Mouse (Mus musculus) cerebellum, postnatal 10 days (tissue): Measurements from ENCODE around the gene Actc1.

ENCODE experiments used
- DNase-seq, 2 experiments: peaks; one replicate each; pipeline ENCODE4 v3.0.0; 2021; ENCODE audit warnings: mixed read lengths in 2 of 2

The Actc1 gene

DNA sequence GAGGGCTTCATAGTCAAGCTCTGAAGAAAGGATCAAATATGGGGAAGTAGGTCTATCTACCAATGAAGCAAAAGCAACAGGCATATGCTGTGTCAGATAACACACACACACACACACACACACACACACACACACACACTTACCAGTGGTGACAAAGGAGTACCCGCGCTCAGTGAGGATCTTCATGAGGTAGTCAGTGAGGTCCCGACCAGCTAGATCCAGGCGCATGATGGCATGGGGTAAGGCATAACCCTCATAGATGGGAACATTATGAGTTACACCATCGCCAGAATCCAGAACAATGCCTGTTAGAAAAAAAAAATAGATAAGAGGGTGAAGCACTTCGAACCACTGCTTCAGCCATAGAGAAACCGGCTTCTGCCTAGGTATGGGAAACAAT is 4.0 kb downstream of the Actc1 start:
- DNase-seq, result no peak

GRCm38 (mm10) chr2:114047960-114048611 is 5.3 kb downstream of the Actc1 start:
- no peak for DNase-seq

- DNase-seq, result no peak
Observed at GRCm38 (mm10) chr2:114046151-114046664, 7.1 kb downstream of the Actc1 start.

DNA sequence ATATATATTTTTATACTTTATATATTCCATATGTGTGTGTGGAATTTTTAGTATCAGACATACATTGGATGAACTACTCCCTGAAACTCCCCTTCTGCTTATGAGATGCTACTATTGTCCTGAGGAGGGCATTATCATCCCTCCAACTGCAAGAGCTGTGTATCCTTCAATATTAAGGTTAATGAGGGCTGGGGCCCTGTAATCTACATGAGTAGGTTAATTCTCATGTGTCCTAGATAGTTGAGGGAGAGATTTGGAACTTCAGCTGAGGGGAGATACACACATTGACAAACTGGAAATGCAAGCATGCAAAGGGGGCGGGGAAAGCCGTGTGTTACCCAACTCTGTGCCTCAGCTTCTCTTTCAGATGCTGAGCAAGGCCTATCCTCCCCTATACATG is 15.4 kb downstream of the Actc1 start:
- no peak for DNase-seq

GRCm38 (mm10) chr2:114032259-114032658 is 21.1 kb downstream of the Actc1 start:
- no peak for DNase-seq

GRCm38 (mm10) chr2:114023383-114023782 is 30.0 kb downstream of the Actc1 start:
- no peak for DNase-seq

DNA sequence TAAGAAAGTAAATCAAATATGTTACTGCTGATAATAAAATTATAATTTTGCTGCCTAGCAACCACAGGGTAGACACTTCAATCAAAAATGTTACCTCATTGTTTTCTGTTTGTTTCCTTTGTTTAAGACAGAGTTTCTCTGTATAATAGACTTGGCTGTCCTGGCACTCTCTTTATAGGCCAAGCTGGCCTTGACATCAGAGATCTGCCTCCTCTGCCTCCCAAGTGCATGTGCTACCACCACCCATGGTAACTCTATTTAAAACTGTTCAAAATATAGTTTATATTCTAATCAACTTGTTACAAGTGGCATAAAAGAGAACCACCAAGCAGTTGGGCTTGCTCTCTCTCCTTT is 33.2 kb downstream of the Actc1 start:
- DNase-seq, result no peak

- no peak for DNase-seq
Observed at GRCm38 (mm10) chr2:114019474-114020209, 33.7 kb downstream of the Actc1 start.

DNA sequence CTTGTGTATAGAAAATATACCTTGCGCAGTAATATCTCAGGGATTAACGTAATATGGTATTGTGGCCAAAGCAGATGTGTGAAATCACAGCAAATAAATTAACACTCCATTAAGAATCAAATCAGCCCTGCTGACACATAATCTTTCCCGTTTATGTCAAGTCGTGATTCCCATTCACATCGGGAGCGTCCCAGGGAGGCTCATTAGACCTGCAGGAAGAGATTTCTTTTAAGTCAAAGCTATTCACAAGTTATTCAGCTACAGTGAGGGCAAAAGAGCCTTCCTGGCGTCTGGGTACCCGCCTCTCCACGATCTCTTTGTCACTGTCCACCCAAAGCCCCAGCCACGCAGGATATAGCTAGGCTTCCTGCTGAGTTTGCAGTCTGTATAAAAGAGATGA is 35.2 kb downstream of the Actc1 start:
- DNase-seq, result no peak

- DNase-seq, result no peak
Observed at GRCm38 (mm10) chr2:114014839-114015238, 38.5 kb downstream of the Actc1 start.

DNA sequence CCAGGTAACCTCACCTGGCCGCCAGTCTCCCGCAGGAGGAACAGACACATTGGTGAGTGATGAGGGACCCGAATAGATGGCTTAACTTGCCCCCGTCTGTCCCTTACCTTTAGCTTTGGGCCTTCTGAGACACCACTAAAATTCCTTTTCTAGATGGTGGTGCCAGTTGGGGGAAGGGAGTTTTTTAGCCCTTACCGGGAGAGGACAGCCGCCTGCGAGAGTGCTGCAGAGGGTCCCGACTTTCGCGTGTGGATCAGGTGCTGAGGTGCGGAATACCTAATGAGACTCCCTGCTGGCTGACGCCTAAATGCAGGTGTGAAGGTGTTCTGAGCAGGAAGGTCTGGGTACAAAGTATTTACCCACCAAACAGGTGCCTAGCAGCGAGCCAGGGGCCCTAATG is 39.5 kb downstream of the Actc1 start:
- peak in 1 of 2 experiments; percentile 33 for DNase-seq

DNA sequence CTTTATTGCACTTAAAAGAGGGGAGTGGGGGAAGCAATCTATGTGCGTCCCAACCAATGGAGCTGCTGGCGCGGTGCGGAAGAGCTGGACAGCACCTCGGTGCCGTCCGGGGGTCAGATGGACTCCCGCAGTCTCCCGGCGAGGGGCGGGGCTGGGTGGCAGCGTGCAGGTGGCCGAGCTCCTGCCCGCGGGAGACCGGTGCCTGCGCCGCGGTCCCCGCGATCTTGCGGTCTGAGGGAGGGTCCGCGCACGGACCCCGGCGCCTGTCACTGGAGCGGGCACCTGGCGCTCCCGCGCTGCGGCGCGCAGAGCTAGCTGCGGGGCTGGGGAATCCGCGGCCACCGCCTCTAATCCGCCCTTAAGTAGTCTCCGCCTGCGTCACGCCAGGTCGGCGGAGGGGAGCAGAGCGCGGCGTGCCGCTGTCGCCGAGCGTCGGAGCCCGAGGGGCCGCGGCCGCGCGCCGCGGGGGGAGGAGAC is 40.0 kb downstream of the Actc1 start, which contains the start of gene Gjd2:
Gene Gjd2 (minus strand): TSS at position 325 of the 477 bp plus-strand sequence.
- DNase-seq, result peak; percentile 57 to 62

- DNase-seq, result peak; percentile 74 to 76
Observed at GRCm38 (mm10) chr2:114012749-114013211, 40.6 kb downstream of the Actc1 start.

- DNase-seq, result peak in 1 of 2 experiments; percentile 20
Observed at GRCm38 (mm10) chr2:114011838-114012237, 41.5 kb downstream of the Actc1 start.

- DNase-seq, result no peak
Observed at GRCm38 (mm10) chr2:114008321-114008720, 45.0 kb downstream of the Actc1 start.

GRCm38 (mm10) chr2:113997484-113997883 is 55.9 kb downstream of the Actc1 start:
- no peak for DNase-seq
